Mouse (Mus musculus) heart, postnatal 0 days (tissue): Measurements from ENCODE around the gene Arid3a.

Experiments used
- CTCF ChIP-seq: IDR thresholded peaks from 2 replicates; pipeline ENCODE4 v1.5.1; 2016; ENCODE audit warnings: antibody characterized with exemption, control low read depth, low read depth
- EP300 ChIP-seq: IDR thresholded peaks from 2 replicates; pipeline ENCODE4 v1.6.1; 2016; ENCODE audit warnings: antibody characterized with exemption, low read depth

DNA sequence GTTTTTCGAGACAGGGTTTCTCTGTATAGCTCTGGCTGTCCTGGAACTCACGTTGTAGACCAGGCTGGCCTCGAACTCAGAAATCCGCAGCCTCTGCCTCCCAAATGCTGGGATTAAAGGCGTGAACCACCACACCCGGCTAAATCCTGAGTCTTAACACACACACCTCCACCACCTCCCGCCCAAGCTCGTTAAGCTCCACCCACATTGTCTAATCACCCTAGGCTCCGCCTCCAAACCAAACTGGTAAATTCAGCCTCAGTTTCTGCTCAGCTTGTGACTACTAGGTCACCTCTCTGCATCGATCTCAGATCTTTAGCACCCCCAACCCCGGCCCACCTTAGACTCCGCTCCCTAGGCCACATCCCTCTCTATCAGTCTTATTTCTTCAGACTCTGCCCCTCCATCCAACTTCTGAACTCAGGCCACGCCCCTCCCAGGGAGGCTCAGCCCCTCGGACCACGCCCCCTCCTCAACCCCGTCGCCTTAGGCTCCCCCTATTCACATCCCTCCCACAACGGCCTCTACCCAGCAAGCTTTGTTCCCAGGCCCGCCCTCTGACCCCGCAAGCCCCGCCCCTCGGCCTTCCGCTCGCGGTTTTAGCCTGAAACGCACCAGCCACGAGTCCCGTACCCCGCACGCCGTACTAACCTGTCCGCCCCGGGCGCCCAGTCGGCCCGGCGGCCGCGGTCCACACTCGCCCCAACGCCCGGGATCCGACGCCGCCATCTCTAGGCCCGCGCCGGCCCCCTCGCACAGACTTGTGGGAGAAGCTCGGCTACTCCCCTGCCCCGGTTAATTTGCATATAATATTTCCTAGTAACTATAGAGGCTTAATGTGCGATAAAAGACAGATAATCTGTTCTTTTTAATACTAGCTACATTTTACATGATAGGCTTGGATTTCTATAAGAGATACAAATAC lies 18.4 kb upstream of the Arid3a start, which contains the start of gene Med16:
- no peak; the same call in 1 of the 2 replicates for TF ChIP-seq EP300
- TF ChIP-seq CTCF: no peak
